Mouse (Mus musculus): ENCODE measurements at regions not wholly inside any gene's neighbourhood (a gene's known extent, or its start where the extent isn't known, plus 50 kb on each side); places are given as distances from the start of the nearest gene placed in this dataset.

DNA sequence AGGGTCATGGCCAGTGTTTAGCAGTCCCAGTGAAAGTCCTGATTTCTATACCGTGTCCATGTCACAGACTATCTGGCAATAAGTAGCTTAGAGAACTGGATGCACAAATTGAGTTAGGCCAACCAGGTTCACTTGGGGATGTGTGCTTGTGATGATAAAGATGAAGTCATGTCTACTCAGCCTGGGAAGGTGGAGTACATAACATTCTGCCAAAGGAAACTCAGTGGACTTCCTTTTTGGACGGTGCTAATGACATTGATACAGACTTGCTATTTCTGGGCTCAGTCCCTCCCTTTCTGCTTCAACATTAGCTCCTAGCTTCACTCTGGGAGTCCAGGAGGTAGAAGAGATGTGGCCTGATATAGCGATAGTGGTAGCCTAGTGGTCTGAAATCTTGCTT, 240.7 kb upstream of the Tbx18 start:
- no peak for TF ChIP-seq USF1 (IDR thresholded peaks at IDR 0.05; ENCODE audit: low read depth, low read length)
- TF ChIP-seq CTCF (IDR thresholded peaks at IDR 0.05 in 2 of 3, conservative IDR thresholded peaks at IDR 0.05 in 1 of 3; ENCODE audit: control insufficient read depth in 1 of 3, insufficient read depth in 1 of 3, low read depth in 2 of 3, low read length in 3 of 3, poor library complexity in 1 of 3, severe bottlenecking in 1 of 3): no peak
- no peak for TF ChIP-seq CHD2 (IDR thresholded peaks at IDR 0.05; ENCODE audit: low read length)
- TF ChIP-seq BHLHE40 (IDR thresholded peaks at IDR 0.05; ENCODE audit: borderline replicate concordance, low read depth, low read length): no peak
- no peak for TF ChIP-seq MAZ (IDR thresholded peaks at IDR 0.05; ENCODE audit: low read depth, low read length)
- no peak for TF ChIP-seq NRF1 (IDR thresholded peaks at IDR 0.05; ENCODE audit: insufficient read depth, low read depth, low read length, poor library complexity, severe bottlenecking)
- TF ChIP-seq RAD21 (IDR thresholded peaks at IDR 0.05; ENCODE audit: low read depth, low read length): no peak
- TF ChIP-seq MAX (IDR thresholded peaks at IDR 0.05; ENCODE audit: low read length): no peak
- TF ChIP-seq POLR2A (IDR thresholded peaks at IDR 0.05; ENCODE audit: control insufficient read depth in 1 of 2, insufficient read depth in 1 of 2, low read depth in 1 of 2, low read length in 2 of 2, poor library complexity in 1 of 2): no peak
- TF ChIP-seq HCFC1 (IDR thresholded peaks at IDR 0.05; ENCODE audit: low read depth, low read length): no peak
